Mouse (Mus musculus) liver, adult 2 months (tissue): Measurements from ENCODE around the gene Prr3. TPM values are rescaled to one million over a fixed set of nuclear protein-coding genes. Genes with fewer than 3 reads are reported as not detected.

Source experiments
- DNase-seq: peaks from one replicate; pipeline ENCODE4 v3.0.0-alpha.2; 2011; ENCODE audit warnings: low read depth, low spot score; ENCODE audit errors: extremely low read depth
- H3K27ac ChIP-seq: fragments of 200-500 bp; replicated peaks from 2 replicates; pipeline ENCODE4 v1.5.1; 2012; ENCODE audit warnings: low read depth, mild to moderate bottlenecking, control low read depth, inconsistent platforms, low read length; ENCODE audit not compliant: insufficient read depth
- H3K27me3 ChIP-seq: fragments of 200-500 bp; 2 replicates; pipeline ENCODE4 v1.6.1; 2012; ENCODE audit warnings: mild to moderate bottlenecking, moderate library complexity, low read length, inconsistent platforms; ENCODE audit not compliant: control insufficient read depth, insufficient read depth
- H3K36me3 ChIP-seq: fragments of 200-500 bp; 2 replicates; pipeline ENCODE4 v1.6.1; 2012; ENCODE audit warnings: low read length, inconsistent platforms; ENCODE audit not compliant: control insufficient read depth, insufficient read depth
- H3K4me1 ChIP-seq: fragments of 200-500 bp; 2 replicates; pipeline ENCODE4 v1.6.1; 2011; ENCODE audit warnings: low read length; ENCODE audit not compliant: control insufficient read depth, insufficient read depth
- H3K4me3 ChIP-seq: fragments of 200-500 bp; 2 replicates; pipeline ENCODE4 v1.5.1; 2011; ENCODE audit warnings: low read depth, mild to moderate bottlenecking, control low read depth, low read length, moderate library complexity; ENCODE audit not compliant: insufficient read depth
- H3K79me2 ChIP-seq: fragments of 200-500 bp; 2 replicates; pipeline ENCODE4 v1.6.1; 2012; ENCODE audit warnings: inconsistent platforms, mild to moderate bottlenecking, low read length, moderate library complexity; ENCODE audit not compliant: control insufficient read depth, insufficient read depth
- H3K9ac ChIP-seq: fragments of 200-500 bp; 2 replicates; pipeline ENCODE4 v1.6.1; 2012; ENCODE audit warnings: low read depth, mild to moderate bottlenecking, control low read depth, inconsistent platforms, low read length
- CTCF ChIP-seq: fragments of 200-500 bp; IDR thresholded peaks from 2 replicates; pipeline ENCODE4 v1.5.1; 2011; ENCODE audit warnings: low read depth, low read length, control low read depth
- POLR2A ChIP-seq: fragments of 200-500 bp; IDR thresholded peaks from 2 replicates; pipeline ENCODE4 v1.6.1; 2011; ENCODE audit warnings: low read length, control low read depth; ENCODE audit not compliant: insufficient read depth; ENCODE audit errors: extremely low read depth
- WGBS: fragments of 180-500 bp; shearing (Covaris S2); methylation state at CpG from one replicate; pipeline ENCODE4 v1.1.7; 2018; 5-methylcytosine and 5-hydroxymethylcytosine counted together
- polyA plus RNA-seq: library from polyadenylated mRNA; depleted of rRNA; stranded (reverse); fragments of >200 nt; gene quantifications from 2 replicates; pipeline ENCODE4 v1.2.3, GENCODE M21; 2012
- total RNA-seq: library from RNA; depleted of rRNA; stranded (reverse); fragments of >200 nt; gene quantifications from 2 replicates; pipeline ENCODE4 v1.2.3, GENCODE M21; 2014

Gene Prr3
- total and polyA plus RNA-seq, 2 experiments = 1.8 to 8.3 TPM

DNA sequence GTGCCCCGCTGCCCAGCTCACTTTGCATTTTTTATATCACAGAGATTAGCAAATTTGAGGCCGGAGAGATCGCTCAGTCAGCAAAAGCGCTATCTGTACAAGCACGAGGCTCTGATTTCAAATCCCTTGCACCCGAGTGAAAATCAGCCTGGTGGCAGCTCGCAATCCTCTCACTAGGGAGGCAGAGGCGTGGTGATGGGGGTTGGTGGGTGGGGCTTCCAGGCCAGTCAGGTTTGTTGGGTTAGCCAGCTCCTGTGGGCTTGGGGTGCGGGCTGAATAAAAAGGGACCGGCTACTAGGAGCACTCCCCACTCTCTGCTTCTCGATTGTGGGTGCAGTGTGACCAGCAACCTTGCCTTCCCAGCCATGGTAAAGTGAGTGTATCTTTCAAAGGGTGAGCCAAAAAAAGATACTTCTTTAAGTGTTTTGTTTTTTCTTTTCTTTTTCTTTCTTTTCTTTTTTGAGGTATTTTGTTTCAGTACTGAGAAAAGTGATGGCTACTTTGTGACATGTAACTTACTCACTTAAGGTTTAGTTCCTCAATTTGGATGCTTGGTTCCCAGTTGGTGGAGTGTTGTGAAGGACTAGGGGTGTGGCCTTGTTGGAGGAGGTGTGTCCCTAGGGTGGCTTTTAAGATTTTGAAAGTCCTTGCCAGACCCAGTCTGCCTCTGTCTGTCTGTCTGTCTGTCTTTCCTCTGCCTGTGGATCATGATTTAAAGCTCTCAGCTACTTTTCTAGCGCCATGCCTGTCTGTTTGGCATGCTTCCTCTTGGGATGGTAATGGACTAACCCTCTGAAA lies 17.9 kb upstream of the Prr3 start:
- Histone ChIP-seq H3K36me3 (no peaks in the 10 kb centered on the region), H3K9ac (peak overlapping the region; percentile 36), H3K27me3 (no peaks in the 10 kb centered on the region), H3K27ac (0 out of 2 replicates have a peak overlapping the region, but pooled peaks have one; percentile 57), H3K4me1 (peaks cover 7% of the 10 kb centered on the region), H3K79me2 (peaks cover 27% of the 10 kb centered on the region), H3K4me3 (0 out of 2 replicates have a peak overlapping the region, but pooled peaks have one; percentile 24)
- WGBS = 11% methylated on average over 12 of the region's 12 CpGs
- DNase-seq = peak; percentile 64
- 0 out of 2 replicates have a peak, but pooled peaks have one; percentile 13 for TF ChIP-seq CTCF
- TF ChIP-seq POLR2A = no peak

GRCm38 (mm10) chr17:35996949-35997348 lies 16.9 kb upstream of the Prr3 start:
- Histone ChIP-seq H3K4me3 (no peak overlapping the region), H3K36me3 (no peaks in the 10 kb centered on the region), H3K79me2 (peaks cover 20% of the 10 kb centered on the region; the same call in 1 of the 2 replicates), H3K27me3 (no peaks in the 10 kb centered on the region), H3K9ac (no peak overlapping the region), H3K4me1 (peaks cover 7% of the 10 kb centered on the region), H3K27ac (no peak overlapping the region)
- TF ChIP-seq CTCF (peak; percentile 88), POLR2A (no peak)
- WGBS = under 1% methylated on average over 11 of the region's 11 CpGs
- DNase-seq = peak; percentile 95

DNA sequence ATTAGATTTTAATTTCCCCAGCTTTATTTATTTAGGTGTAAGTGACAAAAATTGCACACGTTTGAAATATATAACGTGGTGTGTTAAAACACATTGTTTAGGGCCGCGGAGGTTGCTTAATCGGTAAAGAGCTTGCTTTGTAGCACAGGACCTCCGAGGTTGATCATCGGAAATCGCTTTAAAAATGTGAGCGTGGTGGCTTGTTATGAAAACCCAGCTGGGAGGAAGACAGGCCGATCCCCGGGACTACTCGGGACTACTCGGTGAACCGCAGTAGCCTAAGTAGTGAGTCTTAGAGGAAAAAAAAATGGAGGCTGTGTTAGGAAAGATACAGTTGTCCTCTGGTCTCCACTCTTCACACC lies 14.8 kb upstream of the Prr3 start:
- Histone ChIP-seq H3K36me3 (no peaks in the 10 kb centered on the region), H3K4me1 (peaks cover 7% of the 10 kb centered on the region), H3K27ac (no peak overlapping the region), H3K27me3 (no peaks in the 10 kb centered on the region), H3K4me3 (peak overlapping the region; percentile 55), H3K79me2 (peaks cover 5% of the 10 kb centered on the region; the same call in 1 of the 2 replicates), H3K9ac (peak overlapping the region; percentile 67)
- TF ChIP-seq CTCF (no peak), POLR2A (no peak)
- no peak for DNase-seq
- WGBS = under 1% methylated on average over 14 of the region's 14 CpGs

- peak overlapping the region; percentile 67 for H3K9ac ChIP-seq
- peaks cover 7% of the 10 kb centered on the region for H3K4me1 ChIP-seq
- no peaks in the 10 kb centered on the region for H3K36me3 ChIP-seq
- peak; percentile 86 for DNase-seq
- WGBS = under 1% methylated on average over 31 of the region's 31 CpGs
- peak overlapping the region; percentile 55 for H3K4me3 ChIP-seq
- H3K27ac ChIP-seq = peak overlapping the region; percentile 68
- no peaks in the 10 kb centered on the region for H3K27me3 ChIP-seq
- H3K79me2 ChIP-seq = peaks cover 4% of the 10 kb centered on the region; the same call in 1 of the 2 replicates
- TF ChIP-seq POLR2A (peak; percentile 67), CTCF (no peak)
Measured at GRCm38 (mm10) chr17:35994175-35994878, 14.3 kb upstream of the Prr3 start.

DNA sequence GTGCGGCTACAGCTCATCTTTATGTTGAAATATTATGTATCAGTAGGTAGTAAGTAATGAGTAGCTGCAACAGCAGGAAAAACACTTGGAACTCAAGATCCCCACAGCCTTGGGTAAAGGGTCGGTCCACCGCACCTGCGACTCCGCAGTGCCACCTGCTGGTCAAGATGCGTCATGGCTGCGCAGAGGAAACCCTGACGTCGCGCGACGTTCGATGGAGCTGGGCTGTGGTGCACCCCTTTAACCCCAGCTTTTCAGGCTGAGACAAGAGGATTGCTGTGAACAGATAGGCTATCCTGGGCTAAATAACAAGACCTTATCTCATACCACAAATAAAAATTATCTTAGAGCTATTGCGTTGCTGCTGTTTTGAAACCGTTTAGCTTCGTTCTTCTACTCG lies 13.6 kb upstream of the Prr3 start:
- Histone ChIP-seq H3K4me3 (0 out of 2 replicates have a peak overlapping the region, but pooled peaks have one; percentile 0), H3K36me3 (no peaks in the 10 kb centered on the region), H3K27ac (no peak overlapping the region), H3K79me2 (peaks cover 4% of the 10 kb centered on the region; the same call in 1 of the 2 replicates), H3K9ac (no peak overlapping the region), H3K4me1 (peaks cover 6% of the 10 kb centered on the region), H3K27me3 (no peaks in the 10 kb centered on the region)
- TF ChIP-seq CTCF = peak; percentile 100
- TF ChIP-seq POLR2A = no peak
- DNase-seq = peak; percentile 54
- WGBS = 3% methylated on average over 17 of the region's 17 CpGs
